Mouse (Mus musculus): ENCODE results near the gene Gm2001. TPM values are rescaled to one million over a fixed set of nuclear protein-coding genes. Genes with fewer than 3 reads are reported as not detected.

The Gm2001 gene
- total RNA-seq (2023) = not detected

DNA sequence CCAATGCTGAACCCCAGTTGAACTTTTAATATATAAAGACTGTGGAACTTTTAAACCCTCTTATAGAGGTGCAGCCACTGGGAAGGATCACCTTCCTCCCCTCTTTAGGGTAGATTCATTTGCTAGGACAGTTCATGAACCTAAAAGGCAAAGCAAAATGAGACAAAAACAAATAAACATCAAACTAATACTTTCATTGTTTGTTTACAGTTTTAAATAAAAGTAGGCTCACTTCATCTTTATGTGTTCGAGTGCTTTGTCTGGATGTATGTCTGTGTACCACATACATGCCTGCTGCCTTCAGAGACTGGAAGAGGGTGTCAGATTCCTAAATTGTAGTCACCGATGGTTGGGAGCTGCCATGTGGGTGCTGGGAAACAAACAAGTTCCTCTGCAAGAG lies at the start of gene Gm2001:
Gene Gm2001, minus strand, starts transcription at position 101 of the 400 bp plus-strand sequence.

GRCm38 (mm10) chr12:87873772-87874171 lies 31.6 kb upstream of the Gm2001 start, which contains the start of gene Gm2016:
Gm2016 (plus strand) TSS chr12:87874072.

DNA sequence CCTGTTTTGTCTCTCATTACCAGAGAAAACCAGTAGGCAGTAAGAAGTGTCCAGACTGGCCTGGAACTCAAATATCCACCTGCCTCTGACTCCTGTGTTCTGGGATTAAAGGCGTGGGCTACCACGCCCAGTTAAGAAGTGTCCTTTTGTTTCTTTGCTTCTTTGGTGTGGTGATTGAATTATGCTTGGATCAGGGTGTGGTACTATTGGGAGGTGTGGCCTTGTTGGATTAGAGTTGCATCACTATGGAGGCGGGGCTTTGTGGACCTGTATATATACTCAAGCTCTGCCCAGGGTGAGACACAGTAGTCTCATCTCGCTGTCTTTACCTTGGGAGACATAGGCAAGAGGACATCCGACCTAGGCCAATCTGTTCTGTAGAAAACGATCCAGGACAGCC lies 25.9 kb downstream of the Gm2001 start, which contains the start of gene BB287469:
Gene BB287469, plus strand, starts transcription at position 301 of the 400 bp plus-strand sequence.

GRCm38 (mm10) chr12:87795212-87795611 lies 46.9 kb downstream of the Gm2001 start, which contains the start of gene Gm21936:
Gm21936 (plus strand) TSS chr12:87795512.

Other genes with a start within 250 kb of the Gm2001 start
- not detected for gene Oog1, start 239.7 kb downstream of the Gm2001 start, total RNA-seq (2023)
- gene Gm4027, start 223.5 kb downstream of the Gm2001 start, total RNA-seq (2023) = not detected
- not detected for gene Gm16381, start 197.7 kb downstream of the Gm2001 start, total RNA-seq (2023)
- not detected for gene Gm21319, start 66.6 kb downstream of the Gm2001 start, total RNA-seq (2023)
- not detected for gene Gm21936, start 46.8 kb downstream of the Gm2001 start, total RNA-seq (2023)
- gene BB287469, start 25.8 kb downstream of the Gm2001 start, total RNA-seq (2023) = not detected
- not detected for gene Gm2016, start 31.7 kb upstream of the Gm2001 start, total RNA-seq (2023)
- gene Gm2022, start 53.0 kb upstream of the Gm2001 start, total RNA-seq (2023) = not detected
- not detected for gene Gm2035, start 77.5 kb upstream of the Gm2001 start, total RNA-seq (2023)
- not detected for gene Gm2042, start 111.7 kb upstream of the Gm2001 start, total RNA-seq (2023)
- not detected for gene Gm2075, start 169.5 kb upstream of the Gm2001 start, total RNA-seq (2023)
- gene Gm6803, start 176.4 kb upstream of the Gm2001 start, total RNA-seq (2023) = not detected
- gene Gm2056, start 184.7 kb upstream of the Gm2001 start, total RNA-seq (2023) = not detected
- gene Gm16368, start 241.4 kb upstream of the Gm2001 start, total RNA-seq (2023) = not detected